8 mouse cellular contexts compared by ENCODE assay signal in genomic region chr2:160645614-160646137, GRCm38 (mm10). TPM values are rescaled to one million over a fixed set of nuclear protein-coding genes. Genes with fewer than 3 reads are reported as not detected.
DNase-seq lines count a peak whose midpoint lies in the region; ATAC-seq and TF ChIP-seq lines count a peak whose summit lies in the region.

Top1 (plus strand) TSS chr2:160645888.

- TF ChIP-seq EP300 in ES-Bruce4 (IDR thresholded peaks at IDR 0.05; ENCODE audit: insufficient read depth, low read depth, low read length), result no peak
- 0 out of 2 replicates have a peak, but pooled peaks have one; percentile 21 for TF ChIP-seq EP300 in liver, postnatal 0 days (IDR thresholded peaks at IDR 0.05; ENCODE audit: low read depth)

- no peak for TF ChIP-seq CTCF in ES-Bruce4 (IDR thresholded peaks at IDR 0.05; ENCODE audit: low read depth, low read length)
- TF ChIP-seq CTCF in liver, postnatal 0 days (IDR thresholded peaks at IDR 0.05; ENCODE audit: low read depth), result no peak

- TF ChIP-seq POLR2A in ES-Bruce4 (IDR thresholded peaks at IDR 0.05; ENCODE audit: insufficient read depth, low read length), result peak; percentile 83

- peak; percentile 99 for ATAC-seq in cerebellum, adult (ENCODE audit: insufficient number of reproducible peaks, low FRiP score, low TSS enrichment)
- ATAC-seq in forebrain, embryonic 13.5 days, result peak; percentile 99
- ATAC-seq in liver, postnatal 0 days, result peak; percentile 98
- peak; percentile 97 for ATAC-seq in neural tube, embryonic 14.5 days (ENCODE audit: low read depth)

- H3K9ac ChIP-seq in ES-Bruce4 (ENCODE audit: low read depth, poor library complexity, severe bottlenecking), result peak within 1 kb of the TSS; percentile 99
- H3K9ac ChIP-seq in forebrain, embryonic 13.5 days, result peak within 1 kb of the TSS; percentile 100
- H3K9ac ChIP-seq in liver, postnatal 0 days (replicated peaks), result peak within 1 kb of the TSS; percentile 99
- peak within 1 kb of the TSS; percentile 100 for H3K9ac ChIP-seq in neural tube, embryonic 14.5 days (replicated peaks; ENCODE audit: low read depth, low read length)

- peaks cover 14% of the 10 kb centered on the region for H3K9me3 ChIP-seq in ES-Bruce4 (replicated peaks; ENCODE audit: control insufficient read depth, insufficient read depth, low read length, poor library complexity, severe bottlenecking)
- H3K9me3 ChIP-seq in forebrain, embryonic 13.5 days (replicated peaks), result no peaks in the 10 kb centered on the region
- no peaks in the 10 kb centered on the region for H3K9me3 ChIP-seq in liver, postnatal 0 days (ENCODE audit: low read length)
- H3K9me3 ChIP-seq in neural tube, embryonic 14.5 days (ENCODE audit: control insufficient read depth, low read length), result no peaks in the 10 kb centered on the region

- H3K4me3 ChIP-seq in ES-Bruce4 (ENCODE audit: low read depth, low read length), result peak within 1 kb of the TSS; percentile 94
- H3K4me3 ChIP-seq in forebrain, embryonic 13.5 days, result peak within 1 kb of the TSS; percentile 100
- peak within 1 kb of the TSS; percentile 100 for H3K4me3 ChIP-seq in liver, postnatal 0 days (ENCODE audit: low read depth, low read length)
- peak within 1 kb of the TSS; percentile 99 for H3K4me3 ChIP-seq in neural tube, embryonic 14.5 days (ENCODE audit: low read depth, low read length)

- peak; percentile 99 for DNase-seq in heart, postnatal 10 days
- DNase-seq in large intestine, adult 2 months (ENCODE audit: low read depth, low spot score), result peak; percentile 97
- DNase-seq in liver, postnatal 0 days, result peak; percentile 99
- DNase-seq in testis, postnatal 10 days (ENCODE audit: low spot score), result peak; percentile 99

- no peaks in the 10 kb centered on the region for H3K27me3 ChIP-seq in ES-Bruce4 (ENCODE audit: control insufficient read depth, insufficient read depth, low read length, poor library complexity, severe bottlenecking)
- no peaks in the 10 kb centered on the region for H3K27me3 ChIP-seq in forebrain, embryonic 13.5 days
- no peaks in the 10 kb centered on the region for H3K27me3 ChIP-seq in liver, postnatal 0 days (ENCODE audit: insufficient read depth, low read length)
- H3K27me3 ChIP-seq in neural tube, embryonic 14.5 days (ENCODE audit: control insufficient read depth, insufficient read depth, low read length), result no peaks in the 10 kb centered on the region

- H3K4me2 ChIP-seq in forebrain, embryonic 13.5 days, result peak within 1 kb of the TSS; percentile 90
- peak within 1 kb of the TSS; percentile 74 for H3K4me2 ChIP-seq in liver, postnatal 0 days (ENCODE audit: low read depth, low read length)
- peak within 1 kb of the TSS; percentile 66 for H3K4me2 ChIP-seq in neural tube, embryonic 14.5 days (ENCODE audit: low read depth, low read length)

- H3K36me3 ChIP-seq in ES-Bruce4 (ENCODE audit: control insufficient read depth, insufficient read depth, low read length, poor library complexity, severe bottlenecking), result peaks cover 9% of the 10 kb centered on the region
- no peaks in the 10 kb centered on the region for H3K36me3 ChIP-seq in forebrain, embryonic 13.5 days (ENCODE audit: poor library complexity, severe bottlenecking)
- no peaks in the 10 kb centered on the region; the same call in 1 of the 2 replicates for H3K36me3 ChIP-seq in liver, postnatal 0 days (replicated peaks; ENCODE audit: insufficient read depth, low read length)
- no peaks in the 10 kb centered on the region for H3K36me3 ChIP-seq in neural tube, embryonic 14.5 days (ENCODE audit: control insufficient read depth, insufficient read depth, low read length)

- intact Hi-C loops in heart, postnatal 10 days (cut with DNase I), result loop anchor here (1.0 to 5.0 kb wide), 3 partner anchors 23 to 47 kb away; no protein-coding TSS in a partner anchor

- peak within 1 kb of the TSS; percentile 97 for H3K27ac ChIP-seq in ES-Bruce4 (ENCODE audit: insufficient read depth, low read length)
- H3K27ac ChIP-seq in forebrain, embryonic 13.5 days, result peak within 1 kb of the TSS; percentile 99
- H3K27ac ChIP-seq in liver, postnatal 0 days (ENCODE audit: low read depth), result peak within 1 kb of the TSS; percentile 100
- peak within 1 kb of the TSS; percentile 100 for H3K27ac ChIP-seq in neural tube, embryonic 14.5 days (ENCODE audit: low read depth, low read length)

- under 1% methylated on average over 50 of the region's 50 CpGs for WGBS in forebrain, embryonic 13.5 days
- under 1% methylated on average over 50 of the region's 50 CpGs for WGBS in large intestine, adult 2 months
- WGBS in liver, postnatal 0 days (ENCODE audit: insufficient replicate concordance), result under 1% methylated on average over 50 of the region's 50 CpGs
- under 1% methylated on average over 50 of the region's 50 CpGs for WGBS in neural tube, embryonic 14.5 days

- no peaks in the 10 kb centered on the region for H3K4me1 ChIP-seq in ES-Bruce4 (ENCODE audit: control insufficient read depth, insufficient read depth, low read length)
- H3K4me1 ChIP-seq in forebrain, embryonic 13.5 days, result peaks cover 26% of the 10 kb centered on the region
- H3K4me1 ChIP-seq in liver, postnatal 0 days (ENCODE audit: insufficient read depth), result peaks cover 22% of the 10 kb centered on the region
- peaks cover 21% of the 10 kb centered on the region for H3K4me1 ChIP-seq in neural tube, embryonic 14.5 days (ENCODE audit: control insufficient read depth, insufficient read depth, low read length)

RNA-seq across cellular contexts. Expression of gene Top1, which starts in this region (rescaled TPM):
- 156 and 174 TPM in 2 replicates for polyA plus RNA-seq in ES-Bruce4 (2011; ENCODE audit: insufficient read depth, insufficient read length, low read depth, missing spikeins)
- polyA plus RNA-seq in forebrain, embryonic 13.5 days (2015; fragmentation: Nextera tagmentation; extraction: Ambion mirVana), result 126 and 149 TPM in 2 replicates
- total RNA-seq in heart, postnatal 10 days (2021), result 10 to 100 TPM; 53.1 to 65.1 TPM
- polyA plus RNA-seq in large intestine, adult 2 months (2012; rRNA removed), result 8.4 and 12.0 TPM in 2 replicates
- 30.1 and 30.5 TPM in 2 replicates for polyA plus RNA-seq in liver, postnatal 0 days (2015; fragmentation: Nextera tagmentation; extraction: Ambion mirVana)
- 80.3 and 83.5 TPM in 2 replicates for polyA plus RNA-seq in neural tube, embryonic 14.5 days (2014; fragmentation: Nextera tagmentation; extraction: Ambion mirVana)

Comparison
In these comparisons a context has a peak if more than half of its experiments do, and no peak if none do; other contexts are left out.
1. Peak in every context shown above with its lines: DNase-seq, ATAC-seq, H3K4me3 ChIP-seq and H3K27ac ChIP-seq.